8 mouse cellular contexts compared by ENCODE assay signal in the genomic region with DNA sequence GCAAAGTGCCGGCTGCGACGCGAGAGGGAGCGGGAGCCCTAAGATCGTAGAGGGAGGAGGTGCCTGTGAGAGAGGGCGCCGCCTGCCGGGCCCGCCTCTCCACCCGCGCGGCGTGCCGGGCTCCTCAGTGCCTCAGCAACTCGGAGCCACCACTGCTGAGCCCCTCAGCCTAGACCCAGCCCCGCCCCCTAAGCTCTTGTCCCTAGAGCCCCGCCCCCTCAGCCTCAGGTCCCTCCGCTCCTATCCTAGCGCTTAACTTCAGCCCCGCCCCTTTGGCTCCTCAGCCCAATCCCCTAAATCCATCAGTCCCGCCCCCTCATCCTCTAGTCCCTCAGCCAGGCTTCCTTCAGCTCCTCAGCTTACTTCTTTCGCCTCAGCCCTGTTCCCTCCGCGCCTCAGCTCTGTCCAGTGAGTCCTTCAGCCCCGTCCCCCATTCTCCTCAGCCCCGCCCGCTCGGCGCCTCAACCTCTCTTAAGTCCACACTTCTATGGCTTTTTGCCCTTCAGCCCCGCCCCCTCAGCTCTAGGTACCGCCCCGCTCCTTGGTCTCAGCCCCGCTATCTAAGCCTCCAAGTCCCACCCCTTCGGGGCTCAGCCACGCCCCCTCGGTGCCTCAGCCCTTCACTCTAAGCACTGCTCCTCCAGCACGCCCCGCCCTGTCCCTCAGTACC. TPM values are rescaled to one million over a fixed set of nuclear protein-coding genes. Genes with fewer than 3 reads are reported as not detected.
DNase-seq lines count a peak whose midpoint lies in the region; ATAC-seq lines count a peak whose summit lies in the region.

Gene Iqsec1 (minus strand): TSS at position 38 of the 670 bp plus-strand sequence.

- H3K27ac ChIP-seq in intestine, embryonic 15.5 days, result peak within 1 kb of the TSS; percentile 44; the same call in 1 of the 2 replicates

- ATAC-seq in intestine, embryonic 15.5 days, result peak; percentile 95
- peak; percentile 94 for ATAC-seq in megakaryocyte-erythroid progenitor cell, adult 5-6 weeks (replicated peaks; ENCODE audit: low FRiP score, low TSS enrichment, poor library complexity, severe bottlenecking)

- H3K4me1 ChIP-seq in intestine, embryonic 15.5 days (replicated peaks), result peaks cover 18% of the 10 kb centered on the region

- H3K4me2 ChIP-seq in intestine, embryonic 15.5 days (replicated peaks), result peak within 1 kb of the TSS; percentile 100

- WGBS in intestine, embryonic 15.5 days, result 2% methylated on average over 34 of the region's 39 CpGs

- peak within 1 kb of the TSS; percentile 54 for H3K9ac ChIP-seq in intestine, embryonic 15.5 days

- intact Hi-C loops in left cerebral cortex, postnatal 14 days (cut with DNase I), result loop anchor here (5.0 kb wide), 2 partner anchors 106 to 171 kb away; no protein-coding TSS in a partner anchor

- H3K9me3 ChIP-seq in intestine, embryonic 15.5 days, result no peaks in the 10 kb centered on the region

- H3K27me3 ChIP-seq in intestine, embryonic 15.5 days (replicated peaks), result no peaks in the 10 kb centered on the region

- no peaks in the 10 kb centered on the region for H3K36me3 ChIP-seq in intestine, embryonic 15.5 days

- DNase-seq in adrenal gland, postnatal 10 days, result peak; percentile 84
- peak; percentile 98 for DNase-seq in embryo, embryonic 9.5 days (ENCODE audit: extremely low spot score)
- peak; percentile 59 to 76 for DNase-seq in gastrocnemius, postnatal 4 days (ENCODE audit: low spot score in 2 of 2)
- peak; percentile 83 to 93 for DNase-seq in left cerebral cortex, postnatal 14 days (ENCODE audit: low spot score in 2 of 2)
- peak; percentile 86 for DNase-seq in right cerebral cortex, postnatal 14 days
- peak; percentile 75 for DNase-seq in urinary bladder, postnatal 25 days (ENCODE audit: low spot score)

- peak within 1 kb of the TSS; percentile 73 for H3K4me3 ChIP-seq in intestine, embryonic 15.5 days (replicated peaks)

RNA-seq across cellular contexts. Expression of gene Iqsec1, which starts in this region (rescaled TPM):
- 10 to 100 TPM; 82.0 to 90.7 TPM for total RNA-seq in adrenal gland, postnatal 10 days (2021)
- total RNA-seq in gastrocnemius, postnatal 4 days (2021), result 100 to 1,000 TPM in 1 of 2 experiments, 10 to 100 TPM in 1; 84.0 to 106 TPM
- 8.7 and 11.6 TPM in 2 replicates for polyA plus RNA-seq in intestine, embryonic 15.5 days (2015; fragmentation: Nextera tagmentation; extraction: Ambion mirVana)
- 100 to 1,000 TPM; 246 to 274 TPM for total RNA-seq in left cerebral cortex, postnatal 14 days (2021)
- 32.1 and 74.3 TPM in 2 replicates for total RNA-seq in megakaryocyte-erythroid progenitor cell, adult 5-6 weeks (2014; fragmentation: Nextera tagmentation)
- 14.7 and 15.0 TPM in 2 replicates for total RNA-seq in megakaryocyte-erythroid progenitor cell, adult 5-6 weeks (2017)

Comparison
In these comparisons a context has a peak if more than half of its experiments do, and no peak if none do; other contexts are left out.
1. Peak in every context shown above with its lines: DNase-seq, ATAC-seq, H3K4me3 ChIP-seq and H3K27ac ChIP-seq.